Mouse (Mus musculus) hindbrain, postnatal 0 days (tissue): ENCODE measurements around the gene Exosc5. TPM values are rescaled to one million over a fixed set of nuclear protein-coding genes. Genes with fewer than 3 reads are reported as not detected.

Source experiments
- ATAC-seq: fragments of 200-750 bp; cut with Nextera tagmentation; 2 replicates; pipeline ENCODE4 v1.8.0; 2017; ENCODE audit warnings: mild to moderate bottlenecking, moderate TSS enrichment, moderate library complexity
- DNase-seq: peaks from one replicate; pipeline ENCODE4 v3.0.0-alpha.2; 2015; ENCODE audit warnings: low spot score
- H3K27ac ChIP-seq: fragments of 300-500 bp; sonication (generic); 2 replicates; pipeline ENCODE4 v1.5.1; 2014; ENCODE audit warnings: mild to moderate bottlenecking
- H3K27me3 ChIP-seq: fragments of 300-500 bp; sonication (generic); 2 replicates; pipeline ENCODE4 v1.6.1; 2014; ENCODE audit warnings: low read length, mixed read lengths; ENCODE audit not compliant: insufficient read depth
- H3K36me3 ChIP-seq: fragments of 300-500 bp; sonication (generic); 2 replicates; pipeline ENCODE4 v1.6.1; 2014; ENCODE audit warnings: low read length, mixed read lengths; ENCODE audit not compliant: insufficient read depth
- H3K4me1 ChIP-seq: fragments of 300-500 bp; sonication (generic); 2 replicates; pipeline ENCODE4 v1.6.1; 2014; ENCODE audit warnings: antibody characterized with exemption, low read length, mixed read lengths; ENCODE audit not compliant: insufficient read depth
- H3K4me2 ChIP-seq: fragments of 300-500 bp; sonication (generic); 2 replicates; pipeline ENCODE4 v1.6.1; 2014; ENCODE audit warnings: low read depth, mild to moderate bottlenecking, low read length, moderate library complexity, mixed read lengths
- H3K4me3 ChIP-seq: fragments of 300-500 bp; sonication (generic); 2 replicates; pipeline ENCODE4 v1.5.1; 2014; ENCODE audit warnings: low read length
- H3K9ac ChIP-seq: fragments of 300-500 bp; sonication (generic); replicated peaks from 2 replicates; pipeline ENCODE4 v1.6.1; 2014; ENCODE audit warnings: mild to moderate bottlenecking, low read length, moderate library complexity, mixed read lengths
- H3K9me3 ChIP-seq: fragments of 300-500 bp; sonication (generic); 2 replicates; pipeline ENCODE4 v1.6.1; 2016; ENCODE audit warnings: low read length, mixed read lengths
- CTCF ChIP-seq: IDR thresholded peaks from 2 replicates; pipeline ENCODE4 v1.5.1; 2016; ENCODE audit warnings: antibody characterized with exemption, control low read depth, low read depth
- WGBS: fragments of 180-500 bp; shearing (Covaris S2); extraction: QIAGEN DNeasy Blood & Tissue Kit; methylation state at CpG from one replicate; pipeline ENCODE4 v1.1.7; 2014; 5-methylcytosine and 5-hydroxymethylcytosine counted together
- polyA plus RNA-seq: library from polyadenylated mRNA; unstranded; fragments of >200 nt; fragmentation: Nextera tagmentation; extraction: Ambion mirVana; gene quantifications from 2 replicates; pipeline ENCODE4 v1.2.1, GENCODE M21; 2015
- total RNA-seq: library from RNA; depleted of rRNA; stranded (reverse); fragments of >200 nt; gene quantifications from 2 replicates; pipeline ENCODE4 v1.2.3, GENCODE M21; 2014

Gene Exosc5
- total and polyA plus RNA-seq, 2 experiments from 2014 or later: 33.9 to 39.2 TPM

- peaks cover 8% of the 10 kb centered on the region; the same call in 1 of the 2 replicates for H3K4me1 ChIP-seq
- ATAC-seq (no peak), DNase-seq (no peak)
- H3K9ac ChIP-seq: no peak overlapping the region
- H3K9me3 ChIP-seq: no peaks in the 10 kb centered on the region
- 79% methylated on average over 5 of the region's 5 CpGs for WGBS
- TF ChIP-seq CTCF: no peak
- H3K36me3 ChIP-seq: peaks cover 21% of the 10 kb centered on the region
- H3K4me3 ChIP-seq: no peak overlapping the region
- H3K4me2 ChIP-seq: no peak overlapping the region
- no peaks in the 10 kb centered on the region for H3K27me3 ChIP-seq
- no peak overlapping the region for H3K27ac ChIP-seq
Observed at GRCm38 (mm10) chr7:25624851-25625250, 34.1 kb upstream of the Exosc5 start.

- DNase-seq (peak; percentile 22), ATAC-seq (no peak)
- 77% methylated on average over 10 of the region's 10 CpGs for WGBS
- peak; percentile 56 for TF ChIP-seq CTCF
- Histone ChIP-seq H3K4me2 (no peak overlapping the region), H3K9me3 (no peaks in the 10 kb centered on the region), H3K4me3 (no peak overlapping the region), H3K27me3 (no peaks in the 10 kb centered on the region), H3K36me3 (peaks cover 28% of the 10 kb centered on the region), H3K4me1 (peaks cover 3% of the 10 kb centered on the region; the same call in 1 of the 2 replicates), H3K9ac (no peak overlapping the region), H3K27ac (no peak overlapping the region)
Observed at GRCm38 (mm10) chr7:25625594-25626250, 33.2 kb upstream of the Exosc5 start.

GRCm38 (mm10) chr7:25626509-25627430, 32.2 kb upstream of the Exosc5 start, which contains the start of gene B3gnt8:
Gene B3gnt8, plus strand, starts transcription at chr7:25626654.
- no peaks in the 10 kb centered on the region for H3K27me3 ChIP-seq
- DNase-seq (no peak), ATAC-seq (peak; percentile 4; the same call in 1 of the 2 replicates)
- H3K27ac ChIP-seq: no peak within 1 kb of the TSS
- TF ChIP-seq CTCF: no peak
- peak within 1 kb of the TSS; percentile 20 for H3K4me3 ChIP-seq
- peaks cover 3% of the 10 kb centered on the region; the same call in 1 of the 2 replicates for H3K4me1 ChIP-seq
- H3K4me2 ChIP-seq: peak within 1 kb of the TSS; percentile 49
- no peak within 1 kb of the TSS; the same call in 1 of the 2 replicates for H3K9ac ChIP-seq
- 22% methylated on average over 28 of the region's 29 CpGs for WGBS
- H3K36me3 ChIP-seq: peaks cover 29% of the 10 kb centered on the region
- no peaks in the 10 kb centered on the region for H3K9me3 ChIP-seq

- 20% methylated on average over 38 of the region's 38 CpGs for WGBS
- H3K36me3 ChIP-seq: peaks cover 28% of the 10 kb centered on the region
Observed at GRCm38 (mm10) chr7:25627431-25628322, 31.3 kb upstream of the Exosc5 start.

GRCm38 (mm10) chr7:25628323-25628620, 30.7 kb upstream of the Exosc5 start:
- DNase-seq: no peak
- no peak overlapping the region for H3K4me3 ChIP-seq
- H3K27me3 ChIP-seq: no peaks in the 10 kb centered on the region
- no peaks in the 10 kb centered on the region for H3K9me3 ChIP-seq
- 55% methylated on average over 8 of the region's 8 CpGs for WGBS
- no peak for TF ChIP-seq CTCF
- H3K36me3 ChIP-seq: peaks cover 33% of the 10 kb centered on the region
- ATAC-seq: no peak
- no peak overlapping the region for H3K9ac ChIP-seq
- no peak overlapping the region for H3K4me2 ChIP-seq
- no peak overlapping the region for H3K27ac ChIP-seq
- H3K4me1 ChIP-seq: peaks cover 3% of the 10 kb centered on the region; the same call in 1 of the 2 replicates

More at GRCm38 (mm10) chr7:25627431-25628322, 31.3 kb upstream of the Exosc5 start:
- peaks cover 3% of the 10 kb centered on the region; the same call in 1 of the 2 replicates for H3K4me1 ChIP-seq
- no peak overlapping the region for H3K27ac ChIP-seq
- H3K4me2 ChIP-seq: peak overlapping the region; percentile 49
- ATAC-seq: no peak
- peak overlapping the region; percentile 20 for H3K4me3 ChIP-seq
- H3K27me3 ChIP-seq: no peaks in the 10 kb centered on the region
- no peaks in the 10 kb centered on the region for H3K9me3 ChIP-seq
- DNase-seq: no peak
- no peak for TF ChIP-seq CTCF
- H3K9ac ChIP-seq: no peak overlapping the region; the same call in 1 of the 2 replicates

GRCm38 (mm10) chr7:25632679-25633078, 26.3 kb upstream of the Exosc5 start:
- H3K27me3 ChIP-seq: no peaks in the 10 kb centered on the region
- no peak overlapping the region for H3K27ac ChIP-seq
- 91% methylated on average over 5 of the region's 5 CpGs for WGBS
- no peaks in the 10 kb centered on the region for H3K4me1 ChIP-seq
- DNase-seq (no peak), ATAC-seq (no peak)
- peaks cover 37% of the 10 kb centered on the region for H3K36me3 ChIP-seq
- no peaks in the 10 kb centered on the region for H3K9me3 ChIP-seq
- H3K9ac ChIP-seq: no peak overlapping the region
- H3K4me2 ChIP-seq: no peak overlapping the region
- TF ChIP-seq CTCF: no peak
- H3K4me3 ChIP-seq: no peak overlapping the region
